Mouse (Mus musculus): ENCODE measurements around the gene 2310034G01Rik.

2310034G01Rik gene

GRCm38 (mm10) chr19:46358381-46358780 is 8.3 kb upstream of the 2310034G01Rik start:
- DNase-seq (ENCODE audit: low spot score in 2 of 2), result no peak

DNA sequence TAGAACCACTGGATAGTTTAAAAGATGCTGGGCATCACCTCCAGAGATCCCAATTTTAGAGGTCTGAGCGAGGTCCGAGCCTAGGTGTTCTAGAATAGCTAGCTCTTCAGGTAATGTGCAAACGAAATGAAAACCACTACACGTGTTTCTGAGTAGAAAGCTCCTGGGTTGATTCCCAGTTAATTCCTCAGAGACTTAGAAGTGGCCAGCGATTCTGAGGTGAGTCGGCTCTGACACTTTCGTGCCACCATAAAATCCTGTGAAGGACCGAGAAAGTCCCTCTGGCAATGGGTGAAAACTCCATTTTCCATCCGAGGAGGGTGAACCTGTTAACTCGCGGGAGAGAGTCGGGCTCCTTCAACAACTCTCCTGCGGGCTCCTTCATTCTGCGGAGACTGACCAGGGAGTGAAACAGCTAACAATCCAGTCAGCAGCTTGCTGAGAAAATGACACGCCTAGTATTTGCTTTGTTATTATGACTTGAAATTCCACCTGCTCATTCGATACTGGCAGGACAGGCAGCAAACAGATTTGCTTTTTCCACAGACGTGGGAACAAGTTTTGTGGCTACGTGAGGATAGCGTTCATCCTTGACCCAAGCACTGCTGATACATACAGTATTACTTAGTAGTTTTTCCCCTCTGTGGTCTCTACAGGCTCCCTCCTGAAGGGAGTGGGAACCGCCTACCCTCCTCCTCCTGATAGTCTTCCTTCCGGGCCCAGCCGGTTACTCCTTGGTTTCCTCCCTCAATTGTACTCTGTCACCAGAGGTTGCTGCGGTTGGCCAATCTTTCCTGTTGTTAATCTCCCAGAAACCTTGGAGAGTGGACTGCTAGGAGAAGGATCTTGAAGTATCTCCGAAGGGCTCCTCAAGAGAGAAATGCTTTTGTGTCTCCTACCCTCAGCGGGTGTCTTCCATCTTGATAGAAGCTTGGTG is 7.5 kb upstream of the 2310034G01Rik start:
- DNase-seq (ENCODE audit: low spot score in 2 of 2), result no peak

DNA sequence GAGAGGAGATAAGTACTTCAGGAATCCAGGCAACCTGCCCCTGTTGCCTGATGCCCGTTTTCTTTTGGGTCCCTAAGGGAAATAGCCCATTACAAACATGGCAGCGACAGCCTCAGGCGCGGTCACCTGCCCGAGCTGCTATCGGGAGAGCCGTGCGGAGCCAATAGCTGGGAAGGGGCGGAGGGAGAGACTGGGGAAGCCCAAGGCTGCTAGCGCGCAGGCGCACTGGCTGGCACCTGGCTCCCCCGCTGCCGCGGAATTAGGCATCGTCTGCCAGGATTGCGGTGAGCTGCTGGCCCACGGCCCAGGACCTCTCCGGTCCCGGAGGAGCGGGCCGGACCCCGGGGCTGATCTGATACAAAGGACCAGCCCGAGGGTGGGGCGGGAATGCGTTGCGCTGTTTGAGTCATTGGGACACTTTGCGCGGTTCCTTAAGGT is 6.6 kb upstream of the 2310034G01Rik start:
- DNase-seq (ENCODE audit: low spot score in 2 of 2), result peak; percentile 63 to 70

GRCm38 (mm10) chr19:46349550-46349949 is 552 bp downstream of the 2310034G01Rik start:
- DNase-seq (ENCODE audit: low spot score in 2 of 2), result no peak

DNA sequence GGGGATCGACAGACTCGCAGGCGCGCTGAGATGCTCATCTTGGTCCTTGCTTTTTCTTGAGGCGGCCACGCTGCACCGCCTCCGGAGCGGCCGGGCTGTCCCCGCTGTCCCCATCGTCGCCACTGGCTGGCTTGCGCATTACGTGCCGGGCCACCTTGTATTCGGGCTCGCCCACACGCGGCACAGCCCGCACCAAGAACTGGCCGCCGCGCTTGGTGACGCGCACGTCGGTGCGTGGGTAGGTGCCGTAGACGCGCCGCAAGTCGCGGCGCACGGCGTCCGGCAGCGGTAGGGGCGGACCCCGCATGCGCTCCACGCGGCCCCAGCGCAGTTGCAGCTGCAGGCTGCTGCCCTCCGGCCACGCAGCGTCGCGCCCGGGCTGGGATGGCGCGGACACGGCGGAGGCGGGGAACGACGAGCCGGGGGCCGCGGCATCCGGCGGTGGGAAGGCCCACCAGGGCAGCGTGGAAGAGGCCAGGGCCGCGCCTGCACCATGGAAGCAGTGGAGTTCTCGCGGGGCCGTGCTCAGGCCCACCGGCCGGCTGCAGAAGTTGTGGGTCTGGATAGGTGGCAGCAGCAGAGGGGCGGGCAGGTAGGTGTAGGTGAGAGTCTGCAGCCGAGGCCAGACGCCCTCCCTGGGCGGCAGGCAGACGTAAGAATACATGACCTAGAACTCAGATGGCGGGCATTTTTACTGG is 1.2 kb downstream of the 2310034G01Rik start:
- peak in 1 of 2 experiments; percentile 39 for DNase-seq (ENCODE audit: low spot score in 2 of 2)

- DNase-seq (ENCODE audit: low spot score in 2 of 2), result no peak
Observed at GRCm38 (mm10) chr19:46347936-46348668, 2.0 kb downstream of the 2310034G01Rik start.

GRCm38 (mm10) chr19:46347146-46347545 is 3.0 kb downstream of the 2310034G01Rik start:
- no peak for DNase-seq (ENCODE audit: low spot score in 2 of 2)

GRCm38 (mm10) chr19:46344710-46345419 is 5.2 kb downstream of the 2310034G01Rik start:
- DNase-seq (ENCODE audit: low spot score in 2 of 2), result no peak

DNA sequence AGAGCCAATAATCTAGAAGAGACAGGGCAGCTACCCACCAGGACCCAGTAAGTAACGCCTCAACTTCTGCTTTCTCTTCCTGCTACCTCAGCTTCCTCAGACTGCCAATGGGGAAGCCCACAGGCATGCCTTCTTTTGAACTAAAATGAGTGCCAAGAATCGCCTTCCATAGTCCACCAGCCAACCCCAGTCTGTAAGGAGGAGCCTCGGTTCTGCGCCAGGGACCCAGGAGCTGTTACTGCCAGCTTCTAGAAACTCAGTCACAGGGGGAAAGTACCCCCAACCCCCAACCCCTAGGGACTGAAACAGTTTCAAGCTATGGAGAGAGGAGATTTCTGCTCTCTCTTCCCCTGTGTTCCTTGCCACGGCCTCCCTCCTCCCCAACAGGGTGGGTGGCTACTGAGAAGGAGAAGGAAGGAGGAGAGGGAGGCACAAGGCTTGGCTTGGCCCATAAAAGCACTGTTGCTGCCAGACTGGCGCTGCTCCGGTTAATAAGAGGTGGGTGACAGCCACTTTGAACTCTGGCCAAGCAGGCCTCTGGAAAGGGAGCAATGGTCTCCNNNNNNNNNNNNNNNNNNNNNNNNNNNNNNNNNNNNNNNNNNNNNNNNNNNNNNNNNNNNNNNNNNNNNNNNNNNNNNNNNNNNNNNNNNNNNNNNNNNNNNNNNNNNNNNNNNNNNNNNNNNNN is 10.7 kb downstream of the 2310034G01Rik start:
- peak in 1 of 2 experiments; percentile 31 for DNase-seq (ENCODE audit: low spot score in 2 of 2)

GRCm38 (mm10) chr19:46338942-46339286 is 11.2 kb downstream of the 2310034G01Rik start:
- DNase-seq (ENCODE audit: low spot score in 2 of 2), result no peak

DNA sequence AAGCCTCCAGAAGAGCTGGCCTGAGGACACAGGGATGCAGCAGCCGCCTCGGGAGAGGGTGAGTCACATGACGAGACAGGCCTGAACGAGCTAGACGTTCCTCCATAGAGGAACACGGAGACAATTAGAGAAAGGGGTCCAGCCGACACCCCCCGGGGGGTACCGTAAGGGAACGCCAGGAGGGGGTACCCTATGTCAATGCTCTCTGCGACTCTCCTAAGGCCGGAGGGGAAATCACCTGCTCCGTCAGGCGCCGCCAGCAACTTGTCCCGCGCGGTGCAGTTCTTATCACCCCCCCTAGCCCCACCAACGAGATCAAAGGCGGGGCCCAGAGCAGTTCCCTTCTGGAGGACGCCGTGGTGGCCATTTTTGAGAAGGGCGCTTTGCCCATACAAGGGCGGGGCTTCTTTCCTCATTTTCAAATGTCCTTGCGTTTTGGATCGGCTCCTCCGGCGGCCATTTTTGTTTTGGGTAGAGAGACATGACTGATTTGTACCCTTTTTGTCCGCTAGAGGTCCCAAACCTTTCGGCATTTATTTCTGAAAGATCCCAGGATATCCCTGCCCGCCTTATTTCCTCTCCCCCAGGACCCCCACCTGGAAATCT is 11.7 kb downstream of the 2310034G01Rik start, which contains the start of gene Cuedc2:
Cuedc2 (minus strand) TSS at position 372 of the 606 bp plus-strand sequence.
- peak; percentile 97 to 99 for DNase-seq (ENCODE audit: low spot score in 2 of 2)

DNA sequence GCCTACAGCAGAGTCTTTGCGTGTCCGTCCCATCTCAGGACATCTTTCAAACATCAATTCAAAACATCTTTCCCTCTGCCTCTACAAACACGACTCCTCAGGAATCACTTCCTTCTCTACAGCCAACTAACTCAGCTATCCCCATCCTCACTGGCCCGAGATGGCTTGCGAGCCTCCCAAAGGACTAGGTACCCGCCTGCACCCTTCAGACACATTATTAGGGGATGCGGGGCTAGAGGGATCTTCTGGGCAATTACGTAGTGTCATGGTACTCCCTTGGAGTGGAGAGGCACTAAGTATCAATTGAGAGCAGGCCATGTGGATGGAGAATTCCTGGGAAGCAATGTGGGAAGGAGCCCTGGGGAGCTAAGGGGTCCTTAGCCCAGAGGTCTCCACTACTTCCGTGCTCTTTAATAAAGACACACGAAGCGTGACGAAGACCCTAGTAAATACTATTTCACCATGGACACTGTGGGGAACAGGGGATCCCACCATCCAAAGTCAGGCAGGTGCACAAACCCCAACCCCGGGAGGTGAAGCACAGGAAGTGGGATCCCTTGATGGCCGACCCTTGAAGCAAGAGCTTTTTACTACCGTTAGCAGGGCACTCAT is 12.3 kb downstream of the 2310034G01Rik start:
- no peak for DNase-seq (ENCODE audit: low spot score in 2 of 2)

GRCm38 (mm10) chr19:46333906-46334305 is 16.2 kb downstream of the 2310034G01Rik start:
- no peak for DNase-seq (ENCODE audit: low spot score in 2 of 2)

- DNase-seq (ENCODE audit: low spot score in 2 of 2), result no peak
Observed at GRCm38 (mm10) chr19:46332721-46333339, 17.3 kb downstream of the 2310034G01Rik start.

DNA sequence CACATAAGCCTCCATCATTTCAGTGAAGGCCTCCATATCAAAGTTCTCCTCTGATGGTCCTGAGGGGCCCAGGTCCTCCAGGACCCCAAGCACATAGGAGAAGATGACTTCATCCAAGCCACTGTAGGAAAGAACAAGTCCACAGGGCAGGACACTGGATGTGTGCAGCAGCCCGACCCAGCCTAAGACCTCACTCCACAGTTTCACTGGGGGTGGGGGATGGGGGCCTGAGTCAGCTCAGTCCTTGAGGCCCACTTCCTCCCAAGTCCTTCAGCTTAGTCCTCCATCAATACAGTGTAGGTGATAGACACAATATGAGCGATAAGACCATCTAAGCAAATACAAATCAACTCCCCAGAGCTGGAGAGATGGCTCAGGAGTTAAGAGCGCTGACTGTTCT is 18.2 kb downstream of the 2310034G01Rik start:
- DNase-seq (ENCODE audit: low spot score in 2 of 2), result no peak

DNA sequence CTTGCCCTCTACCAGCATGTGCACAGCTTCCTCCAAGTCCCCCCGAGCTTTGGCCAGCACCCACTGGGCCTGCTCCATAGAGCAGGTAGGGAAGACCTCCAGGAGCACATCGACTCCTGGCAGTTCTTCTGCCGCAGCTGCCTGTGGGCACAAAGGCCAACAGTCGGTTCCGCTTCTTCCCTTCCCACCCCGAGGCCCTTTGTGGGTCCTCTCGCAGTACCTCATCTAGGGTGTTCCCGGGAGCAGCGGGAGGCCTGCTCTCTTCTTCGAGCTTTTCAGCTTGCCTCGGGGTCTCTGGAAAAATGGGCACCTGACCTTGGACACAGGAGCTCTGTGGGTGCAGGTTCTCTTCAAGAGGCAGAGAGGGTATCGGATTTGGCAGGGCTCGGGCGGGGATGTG is 18.8 kb downstream of the 2310034G01Rik start:
- no peak for DNase-seq (ENCODE audit: low spot score in 2 of 2)

DNA sequence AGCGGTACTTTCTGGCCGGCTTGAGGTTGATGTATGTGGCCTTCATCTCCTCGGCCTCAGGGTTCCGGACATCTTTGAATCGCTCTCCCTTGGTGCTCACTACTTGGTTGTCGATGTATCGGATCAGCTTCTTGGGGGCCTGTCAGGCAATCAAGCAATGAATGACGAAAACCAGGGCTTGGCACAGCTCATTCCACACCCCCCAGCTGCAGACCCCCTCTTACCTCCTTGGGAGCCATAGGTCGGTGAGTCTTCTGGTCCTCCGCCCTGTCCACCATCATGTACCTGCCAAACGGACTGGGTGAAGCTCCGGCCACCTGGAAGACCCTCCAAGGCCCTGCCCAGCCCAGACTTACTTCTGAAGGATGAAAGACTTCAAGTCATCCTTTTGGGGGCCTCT is 19.4 kb downstream of the 2310034G01Rik start:
- DNase-seq (ENCODE audit: low spot score in 2 of 2), result no peak

- DNase-seq (ENCODE audit: low spot score in 2 of 2), result peak; percentile 81 to 82
Observed at GRCm38 (mm10) chr19:46329951-46330350, 20.2 kb downstream of the 2310034G01Rik start.

GRCm38 (mm10) chr19:46329031-46329641 is 21.0 kb downstream of the 2310034G01Rik start:
- no peak for DNase-seq (ENCODE audit: low spot score in 2 of 2)
